Mouse (Mus musculus): Measurements from ENCODE around the gene 4930404N11Rik. TPM values are rescaled to one million over a fixed set of nuclear protein-coding genes. Genes with fewer than 3 reads are reported as not detected.

4930404N11Rik gene
- total RNA-seq, 2 experiments from 2014 or later, result 15.6 to 35.7 TPM

DNA sequence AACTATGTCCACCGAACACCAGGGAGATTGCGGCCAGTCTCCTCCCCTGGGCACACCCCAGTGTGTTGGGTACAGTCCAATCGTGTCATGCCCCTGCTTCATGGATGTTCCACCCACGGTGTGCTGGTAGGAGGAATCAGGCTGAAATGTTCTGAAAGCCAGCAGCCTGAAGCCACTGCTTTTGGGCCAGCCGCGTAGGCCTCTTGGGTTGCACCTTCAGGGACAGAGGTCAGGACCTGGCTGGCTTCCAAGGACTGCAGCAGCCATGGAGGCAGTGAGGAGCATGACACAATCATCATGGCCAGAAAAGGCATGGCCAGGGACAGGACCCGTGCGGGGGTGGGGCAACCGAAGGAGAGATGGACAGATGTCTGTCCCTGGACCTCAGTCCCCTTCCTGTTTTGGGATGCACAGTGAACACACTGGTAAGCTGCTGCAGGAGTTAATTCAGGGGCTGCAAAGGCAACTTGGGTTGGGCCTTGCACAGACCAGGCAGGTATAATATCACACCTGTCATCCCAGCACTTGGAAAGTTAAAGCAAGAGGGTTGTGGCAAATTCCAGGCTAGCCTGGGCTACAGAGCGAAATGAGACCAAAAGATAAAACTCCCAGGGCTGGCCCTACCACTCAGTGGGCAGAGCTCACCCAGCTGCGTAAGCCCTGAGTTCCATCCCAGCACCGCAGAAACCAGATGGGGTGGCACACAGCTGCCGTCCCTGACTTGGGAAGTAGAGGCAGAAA, 46.9 kb downstream of the 4930404N11Rik start:
- no peak for ATAC-seq (replicated peaks; ENCODE audit: low FRiP score, poor library complexity, severe bottlenecking)

DNA sequence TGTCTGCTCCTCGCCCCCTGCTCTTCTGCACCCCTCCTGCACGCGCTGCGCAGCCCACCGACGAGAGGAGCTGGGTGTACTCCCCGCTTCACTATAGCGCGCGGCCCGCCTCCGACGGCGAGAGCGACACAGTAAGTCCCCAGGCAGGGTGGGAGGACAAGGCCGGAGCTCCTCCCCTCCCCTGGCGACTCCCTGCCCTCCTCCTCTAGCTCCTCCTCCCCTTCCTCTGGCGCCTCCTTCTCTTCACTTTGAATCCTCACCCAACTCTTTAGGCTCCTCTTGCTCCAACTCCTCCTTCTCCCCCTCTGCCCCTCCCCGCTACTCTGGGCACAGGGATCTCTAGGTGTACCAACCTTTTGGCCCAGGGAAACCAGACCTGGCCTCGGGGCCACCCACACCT, 48.3 kb downstream of the 4930404N11Rik start:
- no peak for ATAC-seq (replicated peaks; ENCODE audit: low FRiP score, poor library complexity, severe bottlenecking)

DNA sequence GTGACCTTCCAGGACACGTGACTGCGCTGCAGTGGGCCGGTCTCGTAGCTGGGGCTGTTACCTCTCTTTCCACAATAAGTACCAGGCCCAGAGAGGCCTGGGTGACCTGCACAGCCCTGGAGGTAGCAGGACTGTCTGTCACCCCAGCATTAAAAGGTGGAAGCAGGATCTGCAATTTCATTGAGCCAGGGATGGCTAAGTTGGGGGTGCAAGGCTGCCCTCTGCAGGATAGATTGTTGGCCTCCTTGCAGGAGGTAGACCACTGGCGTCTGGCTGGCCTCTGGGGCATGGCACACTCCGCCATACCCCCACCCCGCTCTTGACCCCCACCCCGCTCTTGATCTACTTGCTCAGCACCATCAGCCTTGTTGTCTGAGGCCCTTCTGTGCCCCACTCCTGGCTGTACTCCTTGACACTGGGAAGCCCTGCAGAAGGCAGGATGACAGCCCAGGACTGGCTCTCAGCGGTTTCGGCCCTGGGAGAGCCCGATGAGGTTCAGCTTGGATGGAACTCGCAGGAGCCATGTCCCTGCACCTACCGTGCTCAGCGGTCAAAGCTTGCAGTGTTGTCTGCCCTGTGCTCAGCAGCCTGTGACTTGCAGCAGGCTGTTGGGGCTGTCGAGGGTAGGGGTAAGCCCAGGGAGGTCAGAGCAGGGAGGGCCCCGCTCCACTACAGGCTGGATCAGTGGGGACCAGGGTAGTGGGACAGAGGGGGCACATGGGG, 49.1 kb downstream of the 4930404N11Rik start:
- no peak for ATAC-seq (replicated peaks; ENCODE audit: low FRiP score, poor library complexity, severe bottlenecking)

DNA sequence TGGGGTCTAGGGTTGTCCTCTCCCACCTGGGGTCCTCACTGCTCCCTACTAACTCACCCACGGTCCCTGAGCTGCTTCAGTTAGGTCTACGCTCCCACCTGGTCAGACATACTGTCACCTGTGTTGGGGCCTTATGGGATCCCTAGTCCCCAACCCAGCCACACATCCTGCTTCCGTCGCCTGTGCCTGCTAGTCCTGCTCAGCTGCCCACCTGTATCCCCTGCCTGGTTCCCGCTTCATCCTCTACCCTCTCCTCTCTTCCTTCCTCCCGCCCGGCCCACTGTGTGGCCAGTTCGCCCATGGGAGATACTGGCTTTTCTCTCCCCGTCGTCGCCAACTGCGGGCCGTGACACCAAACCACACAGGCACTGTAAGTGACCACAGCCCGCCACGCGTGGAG, 50.0 kb downstream of the 4930404N11Rik start:
- no peak for ATAC-seq (replicated peaks; ENCODE audit: low FRiP score, poor library complexity, severe bottlenecking)

DNA sequence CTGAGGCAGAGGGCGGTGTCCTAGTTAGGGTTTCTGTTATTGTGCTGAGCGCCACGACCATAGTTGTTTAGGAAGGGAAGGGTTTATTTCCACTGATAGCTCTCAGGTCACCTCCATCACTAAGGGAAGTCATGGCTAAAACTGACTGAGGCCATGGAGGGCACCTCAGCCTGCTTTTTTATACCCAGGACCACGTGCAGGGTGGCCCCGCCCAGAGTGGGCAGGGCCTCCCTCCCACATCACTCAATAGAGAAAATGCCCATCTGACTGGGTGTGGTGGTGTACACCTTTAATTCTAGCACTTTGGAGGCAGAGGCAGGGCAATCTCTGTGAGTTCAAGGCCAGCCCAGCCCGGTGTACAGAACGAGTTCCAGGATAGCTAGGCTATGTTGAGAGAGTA, 51.4 kb downstream of the 4930404N11Rik start:
- ATAC-seq (replicated peaks; ENCODE audit: low FRiP score, poor library complexity, severe bottlenecking), result no peak

DNA sequence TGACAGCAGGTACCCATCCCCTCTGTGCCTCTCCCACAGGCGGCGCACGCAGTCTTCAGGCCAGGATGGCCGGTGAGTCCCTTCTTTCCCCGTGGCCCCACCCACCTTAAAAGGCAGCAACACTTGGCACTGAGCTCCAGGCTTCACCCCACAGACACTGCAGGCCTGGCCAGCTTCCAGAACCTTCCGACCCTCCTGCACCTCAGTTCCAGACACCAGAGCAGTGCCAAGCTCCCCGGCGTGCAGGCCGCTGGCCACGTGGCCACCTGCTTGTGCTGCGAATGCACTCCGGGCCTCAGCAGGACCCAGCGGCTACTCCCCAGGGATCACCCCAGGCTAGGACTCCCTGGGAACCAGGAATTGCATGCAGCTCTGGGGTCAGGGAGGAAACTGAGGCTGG, 52.0 kb downstream of the 4930404N11Rik start:
- no peak for ATAC-seq (replicated peaks; ENCODE audit: low FRiP score, poor library complexity, severe bottlenecking)

Other genes with a start within 250 kb of the 4930404N11Rik start
Only the 30 nearest of the 33 such genes appear.
- gene Pias4, start 197.9 kb downstream of the 4930404N11Rik start, total RNA-seq (2015; ENCODE audit: low replicate concordance), result 4.4 and 11.3 TPM in 2 replicates
- gene Pias4, start 197.9 kb downstream of the 4930404N11Rik start, total RNA-seq (2017; ENCODE audit: low replicate concordance), result 12.3 and 19.3 TPM in 2 replicates
- gene Eef2, start 189.2 kb downstream of the 4930404N11Rik start, total RNA-seq (2015; ENCODE audit: low replicate concordance), result 227 and 267 TPM in 2 replicates
- gene Eef2, start 189.2 kb downstream of the 4930404N11Rik start, total RNA-seq (2017; ENCODE audit: low replicate concordance), result 388 and 458 TPM in 2 replicates
- 3.3 and 7.3 TPM in 2 replicates for gene Dapk3, start 182.8 kb downstream of the 4930404N11Rik start, total RNA-seq (2015; ENCODE audit: low replicate concordance)
- 10.8 and 11.8 TPM in 2 replicates for gene Dapk3, start 182.8 kb downstream of the 4930404N11Rik start, total RNA-seq (2017; ENCODE audit: low replicate concordance)
- gene 4930442H23Rik, start 182.0 kb downstream of the 4930404N11Rik start, total RNA-seq (2015; ENCODE audit: low replicate concordance), result not detected in 2 replicates
- not detected in 2 replicates for gene 4930442H23Rik, start 182.0 kb downstream of the 4930404N11Rik start, total RNA-seq (2017; ENCODE audit: low replicate concordance)
- gene Nmrk2, start 163.8 kb downstream of the 4930404N11Rik start, total RNA-seq (2015; ENCODE audit: low replicate concordance), result not detected in 2 replicates
- gene Nmrk2, start 163.8 kb downstream of the 4930404N11Rik start, total RNA-seq (2017; ENCODE audit: low replicate concordance), result not detected in 2 replicates
- gene Atcay, start 135.0 kb downstream of the 4930404N11Rik start, total RNA-seq (2015; ENCODE audit: low replicate concordance), result not detected in 2 replicates
- not detected in 2 replicates for gene Atcay, start 135.0 kb downstream of the 4930404N11Rik start, total RNA-seq (2017; ENCODE audit: low replicate concordance)
- gene Zfr2, start 132.7 kb downstream of the 4930404N11Rik start, total RNA-seq (2015; ENCODE audit: low replicate concordance), result not detected in 2 replicates
- gene Zfr2, start 132.7 kb downstream of the 4930404N11Rik start, total RNA-seq (2017; ENCODE audit: low replicate concordance), result not detected in 2 replicates
- gene Matk, start 112.9 kb downstream of the 4930404N11Rik start, total RNA-seq (2015; ENCODE audit: low replicate concordance), result 0.42 and 0.96 TPM in 2 replicates
- 4.3 TPM in 2 replicates for gene Matk, start 112.9 kb downstream of the 4930404N11Rik start, total RNA-seq (2017; ENCODE audit: low replicate concordance)
- gene Mrpl54, start 98.9 kb downstream of the 4930404N11Rik start, total RNA-seq (2015; ENCODE audit: low replicate concordance), result 6.3 and 56.3 TPM in 2 replicates
- 23.1 and 36.6 TPM in 2 replicates for gene Mrpl54, start 98.9 kb downstream of the 4930404N11Rik start, total RNA-seq (2017; ENCODE audit: low replicate concordance)
- gene Apba3, start 98.9 kb downstream of the 4930404N11Rik start, total RNA-seq (2015; ENCODE audit: low replicate concordance), result 3.3 and 4.4 TPM in 2 replicates
- 4.3 and 10.8 TPM in 2 replicates for gene Apba3, start 98.9 kb downstream of the 4930404N11Rik start, total RNA-seq (2017; ENCODE audit: low replicate concordance)
- gene Tjp3, start 74.2 kb downstream of the 4930404N11Rik start, total RNA-seq (2015; ENCODE audit: low replicate concordance), result 3.3 TPM in 1 of 2 replicates, not detected in the other
- gene Tjp3, start 74.2 kb downstream of the 4930404N11Rik start, total RNA-seq (2017; ENCODE audit: low replicate concordance), result 0.60 and 1.7 TPM in 2 replicates
- 9.6 and 11.3 TPM in 2 replicates for gene Pip5k1c, start 72.9 kb downstream of the 4930404N11Rik start, total RNA-seq (2015; ENCODE audit: low replicate concordance)
- gene Pip5k1c, start 72.9 kb downstream of the 4930404N11Rik start, total RNA-seq (2017; ENCODE audit: low replicate concordance), result 10.8 and 11.3 TPM in 2 replicates
- gene Cactin, start 44.7 kb downstream of the 4930404N11Rik start, total RNA-seq (2015; ENCODE audit: low replicate concordance), result 5.6 and 6.1 TPM in 2 replicates
- 18.0 and 27.7 TPM in 2 replicates for gene Cactin, start 44.7 kb downstream of the 4930404N11Rik start, total RNA-seq (2017; ENCODE audit: low replicate concordance)
- not detected in 2 replicates for gene Tbxa2r, start 37.1 kb downstream of the 4930404N11Rik start, total RNA-seq (2015; ENCODE audit: low replicate concordance)
- gene Tbxa2r, start 37.1 kb downstream of the 4930404N11Rik start, total RNA-seq (2017; ENCODE audit: low replicate concordance), result not detected in 2 replicates
- not detected in 2 replicates for gene Gipc3, start 22.6 kb downstream of the 4930404N11Rik start, total RNA-seq (2015; ENCODE audit: low replicate concordance)
- not detected in 2 replicates for gene Gipc3, start 22.6 kb downstream of the 4930404N11Rik start, total RNA-seq (2017; ENCODE audit: low replicate concordance)
- 9.2 and 14.6 TPM in 2 replicates for gene Hmg20b, start 15.3 kb downstream of the 4930404N11Rik start, total RNA-seq (2015; ENCODE audit: low replicate concordance)
- 14.1 and 30.2 TPM in 2 replicates for gene Hmg20b, start 15.3 kb downstream of the 4930404N11Rik start, total RNA-seq (2017; ENCODE audit: low replicate concordance)
- gene Mfsd12, start 8.3 kb downstream of the 4930404N11Rik start, total RNA-seq (2015; ENCODE audit: low replicate concordance), result 1.9 and 2.5 TPM in 2 replicates
- gene Mfsd12, start 8.3 kb downstream of the 4930404N11Rik start, total RNA-seq (2017; ENCODE audit: low replicate concordance), result 8.7 and 10.6 TPM in 2 replicates
- gene Fzr1, start 12.7 kb upstream of the 4930404N11Rik start, total RNA-seq (2015; ENCODE audit: low replicate concordance), result 286 and 325 TPM in 2 replicates
- 463 and 486 TPM in 2 replicates for gene Fzr1, start 12.7 kb upstream of the 4930404N11Rik start, total RNA-seq (2017; ENCODE audit: low replicate concordance)
- 10.4 and 11.7 TPM in 2 replicates for gene Dohh, start 18.6 kb upstream of the 4930404N11Rik start, total RNA-seq (2015; ENCODE audit: low replicate concordance)
- 32.5 and 33.7 TPM in 2 replicates for gene Dohh, start 18.6 kb upstream of the 4930404N11Rik start, total RNA-seq (2017; ENCODE audit: low replicate concordance)
- gene Gm48551, start 18.6 kb upstream of the 4930404N11Rik start, total RNA-seq (2015; ENCODE audit: low replicate concordance), result 2.5 and 3.7 TPM in 2 replicates
- 1.3 TPM in 1 of 2 replicates, not detected in the other for gene Gm48551, start 18.6 kb upstream of the 4930404N11Rik start, total RNA-seq (2017; ENCODE audit: low replicate concordance)
- gene Gm48552, start 23.2 kb upstream of the 4930404N11Rik start, total RNA-seq (2015; ENCODE audit: low replicate concordance), result not detected in 2 replicates
- 5.6 TPM in 1 of 2 replicates, not detected in the other for gene Gm48552, start 23.2 kb upstream of the 4930404N11Rik start, total RNA-seq (2017; ENCODE audit: low replicate concordance)
- 5.4 TPM in 1 of 2 replicates, not detected in the other for gene Smim24, start 27.2 kb upstream of the 4930404N11Rik start, total RNA-seq (2015; ENCODE audit: low replicate concordance)
- 1.8 and 3.8 TPM in 2 replicates for gene Smim24, start 27.2 kb upstream of the 4930404N11Rik start, total RNA-seq (2017; ENCODE audit: low replicate concordance)
- 13.4 and 23.8 TPM in 2 replicates for gene Nfic, start 89.8 kb upstream of the 4930404N11Rik start, total RNA-seq (2015; ENCODE audit: low replicate concordance)
- gene Nfic, start 89.8 kb upstream of the 4930404N11Rik start, total RNA-seq (2017; ENCODE audit: low replicate concordance), result 0.84 and 8.2 TPM in 2 replicates
- gene Celf5, start 116.9 kb upstream of the 4930404N11Rik start, total RNA-seq (2015; ENCODE audit: low replicate concordance), result not detected in 2 replicates
- gene Celf5, start 116.9 kb upstream of the 4930404N11Rik start, total RNA-seq (2017; ENCODE audit: low replicate concordance), result 0.68 TPM in 1 of 2 replicates, not detected in the other
- gene Ncln, start 130.6 kb upstream of the 4930404N11Rik start, total RNA-seq (2015; ENCODE audit: low replicate concordance), result 8.1 and 46.4 TPM in 2 replicates
- 10.8 and 12.8 TPM in 2 replicates for gene Ncln, start 130.6 kb upstream of the 4930404N11Rik start, total RNA-seq (2017; ENCODE audit: low replicate concordance)
- 2.9 and 4.6 TPM in 2 replicates for gene S1pr4, start 134.3 kb upstream of the 4930404N11Rik start, total RNA-seq (2015; ENCODE audit: low replicate concordance)
- 2.1 and 6.0 TPM in 2 replicates for gene S1pr4, start 134.3 kb upstream of the 4930404N11Rik start, total RNA-seq (2017; ENCODE audit: low replicate concordance)
- gene Gna15, start 158.4 kb upstream of the 4930404N11Rik start, total RNA-seq (2015; ENCODE audit: low replicate concordance), result 2.1 and 12.1 TPM in 2 replicates
- 6.3 and 14.8 TPM in 2 replicates for gene Gna15, start 158.4 kb upstream of the 4930404N11Rik start, total RNA-seq (2017; ENCODE audit: low replicate concordance)
- 1.9 and 2.1 TPM in 2 replicates for gene Gna11, start 179.4 kb upstream of the 4930404N11Rik start, total RNA-seq (2015; ENCODE audit: low replicate concordance)
- gene Gna11, start 179.4 kb upstream of the 4930404N11Rik start, total RNA-seq (2017; ENCODE audit: low replicate concordance), result 5.9 and 10.9 TPM in 2 replicates
- 68.5 and 77.8 TPM in 2 replicates for gene Aes, start 193.7 kb upstream of the 4930404N11Rik start, total RNA-seq (2015; ENCODE audit: low replicate concordance)
- 31.4 and 81.9 TPM in 2 replicates for gene Aes, start 193.7 kb upstream of the 4930404N11Rik start, total RNA-seq (2017; ENCODE audit: low replicate concordance)
- gene Tle2, start 208.7 kb upstream of the 4930404N11Rik start, total RNA-seq (2015; ENCODE audit: low replicate concordance), result not detected in 2 replicates
- not detected in 2 replicates for gene Tle2, start 208.7 kb upstream of the 4930404N11Rik start, total RNA-seq (2017; ENCODE audit: low replicate concordance)

Data from erythroblast, adult 5-6 weeks (primary cell).